Mouse (Mus musculus): ENCODE measurements around the gene Twf2.

GRCm38 (mm10) chr9:106177799-106178198 lies 25.1 kb upstream of the Twf2 start:
- TF ChIP-seq CTCF (IDR thresholded peaks at IDR 0.05; ENCODE audit: control insufficient read depth, insufficient read depth, insufficient read length) (no peak), FOSL1 (IDR thresholded peaks at IDR 0.05; ENCODE audit: insufficient read depth, low read length, poor library complexity, severe bottlenecking) (no peak), CEBPB (IDR thresholded peaks at IDR 0.05; ENCODE audit: low read depth) (no peak), MYOD1 (IDR thresholded peaks at IDR 0.05; ENCODE audit: control insufficient read depth, insufficient read length, low read depth) (no peak), USF1 (IDR thresholded peaks at IDR 0.05; ENCODE audit: low read depth) (no peak), MYOG (IDR thresholded peaks at IDR 0.05; ENCODE audit: control insufficient read depth, extremely low read depth, insufficient read length) (no peak), MAX (IDR thresholded peaks at IDR 0.05) (no peak)

Measured in C2C12 (cell line).